Mouse (Mus musculus): ENCODE results near the gene Slc35a3. TPM values are rescaled to one million over a fixed set of nuclear protein-coding genes. Genes with fewer than 3 reads are reported as not detected.

Slc35a3 gene
- total and polyA plus RNA-seq, 3 experiments = 19.2 to 20.3 TPM; not detected in 1

- Histone ChIP-seq H3K79me2 (ENCODE audit: control insufficient read depth, insufficient read depth, low read length, poor library complexity) (no peaks in the 10 kb centered on the region), H3K36me3 (ENCODE audit: control insufficient read depth in 1 of 2, insufficient read depth in 2 of 2, low read length in 2 of 2) (peaks cover 9 to 43% of the 10 kb centered on the region in 2 experiments), H3K4me1 (ENCODE audit: control insufficient read depth in 1 of 2, insufficient read depth in 2 of 2, low read length in 2 of 2) (peaks cover 0 to 5% of the 10 kb centered on the region in 2 experiments; a peak in 2 of 4 replicates)
These were observed 74.7 kb downstream of the Slc35a3 start for GRCm38 (mm10) chr3:116637693-116638476.

GRCm38 (mm10) chr3:116635799-116636198 is 76.8 kb downstream of the Slc35a3 start:
- Histone ChIP-seq H3K36me3 (ENCODE audit: control insufficient read depth in 1 of 2, insufficient read depth in 2 of 2, low read length in 2 of 2) (peaks cover 3 to 40% of the 10 kb centered on the region in 2 experiments; a peak in 3 of 4 replicates), H3K27ac (ENCODE audit: control insufficient read depth, low read depth, low read length) (no peak overlapping the region), H3K9ac (ENCODE audit: control insufficient read depth, low read depth, low read length, poor library complexity, severe bottlenecking) (no peak overlapping the region), H3K4me1 (ENCODE audit: control insufficient read depth in 1 of 2, insufficient read depth in 2 of 2, low read length in 2 of 2) (no peaks in the 10 kb centered on the region), H3K4me3 (ENCODE audit: control insufficient read depth in 1 of 2, insufficient read depth in 1 of 2, low read depth in 2 of 2, low read length in 2 of 2) (no peak overlapping the region), H3K79me2 (ENCODE audit: control insufficient read depth, insufficient read depth, low read length, poor library complexity) (no peaks in the 10 kb centered on the region), H3K9me3 (replicated peaks; ENCODE audit: insufficient read depth, low read length) (no peaks in the 10 kb centered on the region), H3K27me3 (ENCODE audit: control insufficient read depth in 1 of 2, insufficient read depth in 2 of 2, low read length in 2 of 2) (no peaks in the 10 kb centered on the region)
- TF ChIP-seq NELFE (IDR thresholded peaks at IDR 0.05; ENCODE audit: low read depth, low read length) = no peak
- DNase-seq (ENCODE audit: low read depth, low spot score) = no peak

More at GRCm38 (mm10) chr3:116637693-116638476, 74.7 kb downstream of the Slc35a3 start:
- Histone ChIP-seq H3K4me3 (ENCODE audit: control insufficient read depth in 1 of 2, insufficient read depth in 1 of 2, low read depth in 2 of 2, low read length in 2 of 2) (no peak overlapping the region), H3K27me3 (ENCODE audit: control insufficient read depth in 1 of 2, insufficient read depth in 2 of 2, low read length in 2 of 2) (no peaks in the 10 kb centered on the region), H3K9me3 (replicated peaks; ENCODE audit: insufficient read depth, low read length) (no peaks in the 10 kb centered on the region), H3K27ac (ENCODE audit: control insufficient read depth, low read depth, low read length) (no peak overlapping the region), H3K9ac (ENCODE audit: control insufficient read depth, low read depth, low read length, poor library complexity, severe bottlenecking) (no peak overlapping the region)
- TF ChIP-seq POLR2AphosphoS2 (IDR thresholded peaks at IDR 0.05; ENCODE audit: low read length) = no peak
- no peak for TF ChIP-seq BHLHE40 (IDR thresholded peaks at IDR 0.05; ENCODE audit: borderline replicate concordance, low read depth, low read length)
- no peak for TF ChIP-seq CHD2 (IDR thresholded peaks at IDR 0.05; ENCODE audit: low read length)
- no peak for TF ChIP-seq EP300 (IDR thresholded peaks at IDR 0.05; ENCODE audit: low read depth in 1 of 2, low read length in 2 of 2)
- no peak for TF ChIP-seq TBP (IDR thresholded peaks at IDR 0.05; ENCODE audit: low read depth, low read length)
- TF ChIP-seq GABPA (IDR thresholded peaks at IDR 0.05; ENCODE audit: low read depth, low read length) = no peak
- no peak for TF ChIP-seq MEF2A (IDR thresholded peaks at IDR 0.05; ENCODE audit: extremely low read depth, insufficient replicate concordance, low read depth, low read length, poor library complexity, severe bottlenecking)
- TF ChIP-seq CHD1 (IDR thresholded peaks at IDR 0.05; ENCODE audit: low read depth, low read length) = no peak
- no peak for TF ChIP-seq CTCF (IDR thresholded peaks at IDR 0.05 in 2 of 3, conservative IDR thresholded peaks at IDR 0.05 in 1 of 3; ENCODE audit: control insufficient read depth in 1 of 3, insufficient read depth in 1 of 3, low read depth in 2 of 3, low read length in 3 of 3, poor library complexity in 1 of 3, severe bottlenecking in 1 of 3)
- no peak for DNase-seq (ENCODE audit: low read depth, low spot score)

GRCm38 (mm10) chr3:116634853-116635252 is 77.8 kb downstream of the Slc35a3 start:
- Histone ChIP-seq H3K36me3 (ENCODE audit: control insufficient read depth in 1 of 2, insufficient read depth in 2 of 2, low read length in 2 of 2) (peaks cover 2 to 33% of the 10 kb centered on the region in 2 experiments; a peak in 3 of 4 replicates), H3K79me2 (ENCODE audit: control insufficient read depth, insufficient read depth, low read length, poor library complexity) (no peaks in the 10 kb centered on the region), H3K27ac (ENCODE audit: control insufficient read depth, low read depth, low read length) (no peak overlapping the region), H3K9ac (ENCODE audit: control insufficient read depth, low read depth, low read length, poor library complexity, severe bottlenecking) (no peak overlapping the region), H3K4me1 (ENCODE audit: control insufficient read depth in 1 of 2, insufficient read depth in 2 of 2, low read length in 2 of 2) (no peaks in the 10 kb centered on the region), H3K27me3 (ENCODE audit: control insufficient read depth in 1 of 2, insufficient read depth in 2 of 2, low read length in 2 of 2) (no peaks in the 10 kb centered on the region), H3K4me3 (ENCODE audit: control insufficient read depth in 1 of 2, insufficient read depth in 1 of 2, low read depth in 2 of 2, low read length in 2 of 2) (no peak overlapping the region), H3K9me3 (replicated peaks; ENCODE audit: insufficient read depth, low read length) (no peaks in the 10 kb centered on the region)
- DNase-seq (ENCODE audit: low read depth, low spot score) = no peak
- TF ChIP-seq POLR2AphosphoS2 (IDR thresholded peaks at IDR 0.05; ENCODE audit: low read length) = no peak
- TF ChIP-seq MEF2A (IDR thresholded peaks at IDR 0.05; ENCODE audit: extremely low read depth, insufficient replicate concordance, low read depth, low read length, poor library complexity, severe bottlenecking) = no peak
- TF ChIP-seq ZMIZ1 (IDR thresholded peaks at IDR 0.05; ENCODE audit: low read depth, low read length) = no peak
- TF ChIP-seq MXI1 (IDR thresholded peaks at IDR 0.05; ENCODE audit: low read depth, low read length) = no peak
- no peak for TF ChIP-seq BHLHE40 (IDR thresholded peaks at IDR 0.05; ENCODE audit: borderline replicate concordance, low read depth, low read length)
- TF ChIP-seq CTCF (IDR thresholded peaks at IDR 0.05 in 2 of 3, conservative IDR thresholded peaks at IDR 0.05 in 1 of 3; ENCODE audit: control insufficient read depth in 1 of 3, insufficient read depth in 1 of 3, low read depth in 2 of 3, low read length in 3 of 3, poor library complexity in 1 of 3, severe bottlenecking in 1 of 3) = no peak
- no peak for TF ChIP-seq ZNF384 (IDR thresholded peaks at IDR 0.05; ENCODE audit: low read depth, low read length)
- TF ChIP-seq GABPA (IDR thresholded peaks at IDR 0.05; ENCODE audit: low read depth, low read length) = no peak
- no peak; the same call in 1 of the 2 replicates for TF ChIP-seq POLR2AphosphoS5 (IDR thresholded peaks at IDR 0.05; ENCODE audit: borderline replicate concordance, low read depth, low read length)
- no peak for TF ChIP-seq MAZ (IDR thresholded peaks at IDR 0.05; ENCODE audit: low read depth, low read length)
- TF ChIP-seq E2F4 (IDR thresholded peaks at IDR 0.05; ENCODE audit: borderline replicate concordance, low read depth, low read length) = no peak
- no peak for TF ChIP-seq MYC (IDR thresholded peaks at IDR 0.05; ENCODE audit: low read depth, low read length)
- no peak for TF ChIP-seq JUND (IDR thresholded peaks at IDR 0.05; ENCODE audit: low read depth, low read length)
- no peak for TF ChIP-seq MYB (IDR thresholded peaks at IDR 0.05; ENCODE audit: low read depth, low read length)
- no peak for TF ChIP-seq RCOR1 (IDR thresholded peaks at IDR 0.05; ENCODE audit: low read depth, low read length)
- TF ChIP-seq ETS1 (IDR thresholded peaks at IDR 0.05; ENCODE audit: low read depth, low read length) = no peak
- no peak for TF ChIP-seq CHD1 (IDR thresholded peaks at IDR 0.05; ENCODE audit: low read depth, low read length)
- no peak for TF ChIP-seq TBP (IDR thresholded peaks at IDR 0.05; ENCODE audit: low read depth, low read length)
- TF ChIP-seq NELFE (IDR thresholded peaks at IDR 0.05; ENCODE audit: low read depth, low read length) = no peak
- TF ChIP-seq EP300 (IDR thresholded peaks at IDR 0.05; ENCODE audit: low read depth in 1 of 2, low read length in 2 of 2) = no peak
